Mouse (Mus musculus): ENCODE results near the gene A4galt.

Gene A4galt

DNA sequence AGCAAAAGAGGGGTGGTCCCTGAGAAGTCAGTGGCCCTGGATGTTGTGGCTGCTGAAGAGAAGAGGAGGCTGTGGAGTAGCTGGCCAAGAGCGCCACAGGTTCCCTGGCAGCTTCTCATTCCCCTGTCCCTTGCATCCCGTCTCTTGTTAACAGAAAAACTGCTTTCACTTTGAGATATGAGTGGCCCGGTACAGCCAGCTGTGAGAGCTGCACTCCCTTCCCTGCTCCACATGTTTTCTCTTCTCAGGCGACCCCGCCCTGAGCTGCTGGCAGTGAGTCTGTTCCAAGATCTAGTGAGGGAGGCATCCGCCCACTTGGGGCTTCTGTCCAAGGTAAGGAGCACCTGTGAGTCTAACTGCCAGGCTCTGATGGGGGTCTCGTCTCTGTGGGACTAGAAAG lies 16.9 kb upstream of the A4galt start:
- peak in 1 of 2 experiments; percentile 52 for DNase-seq (ENCODE audit: low spot score in 2 of 2)

DNA sequence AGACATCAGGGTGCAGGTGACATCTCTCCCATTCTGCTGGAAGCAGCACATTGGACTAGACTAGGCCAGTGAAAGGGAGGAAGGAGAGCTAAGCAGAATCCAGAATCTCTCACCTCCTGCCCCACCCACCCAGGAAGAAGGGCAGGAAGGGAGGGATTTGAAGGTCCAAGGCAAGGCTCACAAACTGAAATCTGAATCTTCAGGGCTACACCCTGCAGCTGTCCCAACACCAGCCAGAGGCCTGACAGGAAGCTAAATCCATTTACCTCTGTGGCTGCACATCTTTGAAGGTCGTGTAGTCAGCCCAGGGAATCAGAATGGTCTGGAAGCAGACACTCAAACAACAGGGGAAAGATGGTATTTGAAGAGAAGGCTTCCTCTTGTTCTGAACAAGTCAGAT lies 13.7 kb upstream of the A4galt start:
- DNase-seq (ENCODE audit: low spot score in 2 of 2) = no peak

DNA sequence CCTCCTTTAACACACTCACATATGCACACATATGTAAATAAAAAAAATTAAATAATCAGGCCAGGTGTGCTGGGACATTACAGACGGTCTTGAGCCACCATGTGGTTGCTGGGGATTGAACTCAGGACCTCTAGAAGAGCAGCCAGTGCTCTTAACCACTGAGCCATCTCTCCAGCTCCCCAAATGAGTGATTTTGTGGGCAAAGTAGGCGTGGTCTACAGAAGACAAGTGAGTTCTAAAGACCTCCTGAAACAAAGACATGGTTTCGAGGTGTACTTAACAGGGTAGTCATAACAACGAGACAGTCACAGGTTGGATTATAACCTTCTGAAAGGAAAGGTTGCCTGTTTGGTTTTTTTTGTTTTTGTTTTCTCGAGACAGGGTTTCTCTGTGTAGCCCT lies 11.8 kb upstream of the A4galt start:
- no peak for DNase-seq (ENCODE audit: low spot score in 2 of 2)

DNA sequence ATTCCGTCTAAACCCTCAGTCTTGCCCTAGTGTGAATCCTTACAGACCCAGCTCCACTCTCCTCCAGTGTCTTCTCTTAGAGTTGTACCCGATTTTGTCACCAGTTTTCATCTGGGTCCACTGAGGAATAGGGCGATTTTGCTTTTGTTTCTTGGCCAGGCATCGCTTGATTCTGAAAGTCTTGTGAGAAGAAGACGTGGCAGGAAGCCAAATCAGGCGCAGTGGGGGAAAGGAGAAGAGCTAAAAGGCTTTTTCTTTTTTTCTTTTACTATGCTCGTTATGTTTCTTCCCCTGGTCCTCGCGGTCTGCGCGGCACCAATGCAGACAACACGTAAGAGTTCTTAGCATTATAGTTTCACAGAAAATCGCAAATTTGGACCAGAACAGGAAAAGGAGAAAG lies 6.3 kb upstream of the A4galt start:
- DNase-seq (ENCODE audit: low spot score in 2 of 2) = no peak

DNA sequence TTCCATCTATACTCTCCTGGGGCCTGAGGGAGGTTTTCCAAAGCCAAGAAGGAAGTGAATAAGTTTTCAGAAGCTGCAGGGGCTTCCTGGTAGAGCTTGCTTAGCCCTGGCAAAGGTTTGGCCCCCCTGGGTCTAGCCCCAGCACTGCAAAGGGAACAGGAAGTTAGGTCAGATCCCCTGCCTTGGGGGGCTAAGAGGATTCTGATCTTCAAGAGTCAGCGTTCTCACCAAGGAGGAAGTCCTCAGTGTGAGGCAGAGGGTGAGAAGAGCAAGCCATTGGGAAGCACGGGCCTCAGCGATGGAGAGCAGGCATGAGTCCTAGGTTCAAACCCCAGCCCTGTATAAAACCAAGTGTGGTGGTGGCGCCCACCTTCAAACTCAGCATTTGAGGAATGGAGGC lies 4.9 kb upstream of the A4galt start:
- DNase-seq (ENCODE audit: low spot score in 2 of 2) = no peak

DNA sequence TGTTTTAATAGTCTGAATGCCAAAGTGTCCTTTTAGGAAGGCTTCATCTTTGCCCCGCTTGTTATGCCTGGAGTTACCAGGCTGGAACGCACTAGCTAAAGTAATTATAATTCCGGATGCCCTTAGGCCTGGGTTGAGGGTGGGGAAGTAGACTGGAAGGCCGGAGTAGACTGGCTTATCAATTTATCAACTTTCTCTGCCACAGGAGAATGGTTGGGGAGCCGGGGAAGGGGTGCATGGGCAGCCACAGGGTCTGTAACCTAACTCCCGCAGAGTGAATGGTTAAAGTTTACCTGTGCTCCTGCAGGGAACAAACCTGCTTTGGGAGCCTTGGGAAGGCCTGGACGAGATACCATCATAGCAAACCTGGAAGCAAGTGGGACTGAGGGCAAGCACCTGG lies 4.4 kb upstream of the A4galt start:
- no peak for DNase-seq (ENCODE audit: low spot score in 2 of 2)

DNA sequence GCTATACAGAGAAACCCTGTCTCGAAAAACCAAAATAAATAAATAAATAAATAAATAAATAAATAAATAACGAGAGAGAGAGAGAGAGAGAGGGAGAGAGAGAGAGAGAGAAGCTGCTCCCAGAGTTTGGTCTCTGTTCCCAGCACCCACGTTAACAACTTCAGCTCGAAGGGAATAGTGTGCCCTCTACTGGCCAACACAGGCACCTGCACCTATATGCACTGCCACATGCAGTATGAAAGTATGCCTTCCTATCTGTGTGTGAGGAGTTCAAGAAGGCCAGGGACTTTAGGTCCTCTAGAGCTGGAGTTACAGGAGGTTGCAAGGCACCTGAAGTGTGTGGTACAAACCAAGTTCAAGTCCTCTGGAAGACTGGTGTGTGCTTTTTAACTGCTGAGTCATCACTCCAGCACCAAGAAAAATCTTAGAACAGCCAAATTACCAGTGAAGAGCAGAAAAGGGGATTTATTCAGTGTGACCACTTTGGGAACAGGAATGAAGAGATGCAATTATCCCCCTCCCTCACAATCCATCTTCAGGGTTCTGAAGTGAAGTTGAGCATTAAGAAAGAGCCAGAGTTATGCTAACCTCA lies 3.7 kb upstream of the A4galt start:
- DNase-seq (ENCODE audit: low spot score in 2 of 2) = no peak

DNA sequence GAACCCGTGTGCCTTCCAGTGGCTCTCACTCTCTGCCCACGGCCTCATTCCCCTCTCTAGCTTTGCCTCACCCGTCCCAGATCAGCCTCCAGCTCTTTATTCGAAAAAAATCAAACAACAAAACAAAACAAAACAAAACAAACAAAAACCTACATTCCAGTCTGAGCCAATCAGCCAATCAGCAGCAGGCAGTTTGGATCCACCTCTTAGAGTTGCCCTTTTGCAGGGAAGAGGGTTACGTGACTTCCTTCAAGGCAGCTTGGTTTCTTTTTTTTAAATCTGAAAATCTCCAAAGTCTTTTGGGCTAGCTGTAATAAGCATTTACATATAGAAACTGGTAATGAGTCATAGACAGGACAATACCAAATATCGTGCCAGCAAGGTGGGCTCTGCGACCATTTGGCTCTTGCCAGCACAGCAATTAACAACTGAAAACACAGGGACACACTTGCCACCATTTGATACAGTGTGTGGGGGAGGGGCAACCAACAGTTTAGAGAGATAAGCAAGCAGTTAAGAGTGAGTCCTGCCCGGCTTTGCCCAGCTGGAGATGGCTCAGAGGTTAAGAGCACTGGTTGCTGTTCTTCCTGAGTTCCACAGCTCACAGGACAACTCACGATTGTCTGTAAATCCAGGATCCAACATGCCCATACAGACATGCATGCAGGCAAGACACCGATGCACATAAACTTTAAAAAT lies 2.9 kb upstream of the A4galt start:
- DNase-seq (ENCODE audit: low spot score in 2 of 2) = no peak

DNA sequence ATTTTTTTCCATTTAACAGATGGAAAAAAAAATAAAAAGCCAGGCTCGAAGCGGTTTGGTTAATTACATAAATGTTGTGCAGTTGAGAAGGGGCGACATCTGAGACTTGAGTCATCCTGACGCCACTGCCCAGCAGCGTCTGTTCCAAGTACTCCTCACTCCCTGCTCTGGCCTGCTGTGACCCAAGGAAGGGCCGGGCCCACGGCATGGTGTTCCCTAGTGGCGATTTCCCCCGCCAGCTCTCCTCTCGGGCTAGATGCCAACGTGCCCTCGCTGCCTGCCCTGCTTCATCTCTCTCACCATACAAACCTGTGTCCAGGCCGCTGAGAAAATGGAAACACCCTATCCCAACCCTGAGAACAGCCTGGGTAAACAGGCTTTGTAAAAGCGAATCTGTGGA lies 486 bp upstream of the A4galt start:
- DNase-seq (ENCODE audit: low spot score in 2 of 2) = peak in 1 of 2 experiments; percentile 51

DNA sequence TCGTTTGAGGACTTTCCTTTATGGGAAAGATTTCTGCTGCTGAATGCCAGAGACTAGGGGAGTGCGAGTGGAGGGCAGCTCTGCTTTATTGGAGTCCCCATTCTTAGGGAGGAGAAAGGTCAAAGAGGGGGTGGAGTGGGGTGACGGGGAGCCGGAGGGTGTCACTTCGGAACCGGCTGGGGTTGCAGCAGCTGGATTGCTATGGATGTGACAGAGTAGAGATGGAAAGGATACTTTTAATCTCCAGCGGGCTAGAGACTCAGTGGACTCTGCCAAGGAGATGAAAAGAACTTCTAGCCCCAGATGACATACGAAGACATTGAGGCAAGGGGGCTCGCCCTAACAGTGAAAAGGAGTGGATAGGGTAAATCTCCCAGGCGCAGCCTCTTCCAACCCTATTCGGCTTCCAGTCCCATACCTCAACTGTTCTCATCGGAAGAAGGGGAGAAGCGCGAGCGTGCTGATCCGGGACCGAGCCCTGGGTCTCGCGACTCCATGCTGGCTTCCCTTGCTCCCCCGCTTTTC lies 861 bp downstream of the A4galt start:
- no peak for DNase-seq (ENCODE audit: low spot score in 2 of 2)

DNA sequence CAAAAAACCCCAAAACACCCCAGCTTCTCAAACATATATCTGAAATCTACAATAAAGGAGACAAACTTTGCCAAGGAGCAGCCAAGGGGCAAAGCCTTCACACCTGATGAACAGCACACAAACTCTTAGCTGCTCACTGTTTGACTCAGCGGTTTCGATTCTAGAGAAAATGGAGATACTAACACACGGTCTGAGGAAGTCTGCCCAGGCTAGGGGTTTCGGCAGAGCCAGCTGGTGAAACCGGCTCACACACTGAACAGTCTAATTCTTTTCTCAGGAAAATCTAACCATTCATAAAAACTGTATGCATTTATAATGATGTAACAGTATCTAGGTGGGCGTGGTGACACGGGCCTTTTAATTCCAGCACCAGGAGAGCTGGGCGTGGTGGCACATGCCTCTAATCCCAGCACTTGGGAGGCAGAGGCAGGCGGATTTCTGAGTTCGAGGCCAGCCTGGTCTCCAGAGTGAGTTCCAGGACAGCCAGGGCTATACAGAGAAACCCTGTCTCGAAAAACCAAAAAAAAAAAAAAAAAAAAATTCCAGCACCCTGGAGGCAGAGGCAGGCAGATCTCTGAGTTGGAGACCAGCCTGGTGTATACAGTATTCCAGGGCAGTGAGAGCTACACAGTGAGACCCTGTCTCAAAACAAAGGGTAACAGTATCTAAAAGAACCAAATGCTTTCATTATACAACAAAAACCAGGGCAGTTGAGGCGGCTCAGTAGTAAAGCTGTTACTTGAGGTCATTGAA lies 1.9 kb downstream of the A4galt start:
- no peak for DNase-seq (ENCODE audit: low spot score in 2 of 2)

DNA sequence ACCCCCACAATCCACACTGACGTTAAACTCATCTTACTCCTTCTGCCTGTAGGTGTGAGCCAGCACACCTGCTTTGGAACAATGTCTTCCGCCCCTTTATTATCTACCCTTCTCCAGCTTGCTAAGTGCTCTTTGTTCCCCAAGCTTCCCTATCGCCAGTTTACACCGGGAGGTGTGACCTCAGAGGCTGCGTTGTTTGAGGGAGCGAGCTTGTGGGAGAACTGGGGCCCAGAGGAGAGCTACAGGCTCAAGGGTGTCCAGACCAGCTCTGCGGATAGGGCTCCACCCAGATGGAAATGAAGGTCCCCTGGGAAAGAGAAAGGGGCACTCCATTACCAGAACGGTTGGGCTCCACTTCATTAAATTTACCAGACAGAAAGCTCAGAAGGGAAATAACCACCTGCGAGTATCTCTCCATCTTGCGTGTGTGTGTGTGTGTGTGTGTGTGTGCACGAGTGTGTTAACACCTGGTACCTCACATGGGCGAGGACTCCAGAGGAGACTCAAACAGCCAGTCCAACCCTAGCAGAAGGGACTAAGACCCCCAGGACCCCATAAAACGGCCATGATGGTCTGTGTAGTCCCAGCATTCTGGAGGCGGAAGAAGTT lies 3.2 kb downstream of the A4galt start:
- DNase-seq (ENCODE audit: low spot score in 2 of 2) = no peak

DNA sequence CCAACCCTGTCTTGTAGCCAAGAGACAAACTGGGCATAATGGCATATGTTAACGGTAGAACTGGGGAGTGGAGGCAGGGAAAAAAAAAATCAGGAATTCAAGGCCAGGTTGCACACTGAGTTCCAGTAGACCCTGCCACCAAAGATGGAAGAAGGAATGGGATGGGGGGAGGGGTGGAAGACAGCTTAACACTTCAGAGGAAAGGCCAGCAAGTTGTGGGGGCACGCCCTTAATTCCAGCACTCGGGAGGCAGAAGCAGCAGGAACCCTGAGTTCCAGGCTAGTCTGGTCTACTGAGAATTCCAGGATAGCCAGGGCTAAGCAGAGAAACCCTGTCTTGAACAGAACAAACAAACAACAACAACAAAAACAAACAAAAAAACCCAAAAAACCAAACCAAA lies 7.2 kb downstream of the A4galt start:
- no peak for DNase-seq (ENCODE audit: low spot score in 2 of 2)

DNA sequence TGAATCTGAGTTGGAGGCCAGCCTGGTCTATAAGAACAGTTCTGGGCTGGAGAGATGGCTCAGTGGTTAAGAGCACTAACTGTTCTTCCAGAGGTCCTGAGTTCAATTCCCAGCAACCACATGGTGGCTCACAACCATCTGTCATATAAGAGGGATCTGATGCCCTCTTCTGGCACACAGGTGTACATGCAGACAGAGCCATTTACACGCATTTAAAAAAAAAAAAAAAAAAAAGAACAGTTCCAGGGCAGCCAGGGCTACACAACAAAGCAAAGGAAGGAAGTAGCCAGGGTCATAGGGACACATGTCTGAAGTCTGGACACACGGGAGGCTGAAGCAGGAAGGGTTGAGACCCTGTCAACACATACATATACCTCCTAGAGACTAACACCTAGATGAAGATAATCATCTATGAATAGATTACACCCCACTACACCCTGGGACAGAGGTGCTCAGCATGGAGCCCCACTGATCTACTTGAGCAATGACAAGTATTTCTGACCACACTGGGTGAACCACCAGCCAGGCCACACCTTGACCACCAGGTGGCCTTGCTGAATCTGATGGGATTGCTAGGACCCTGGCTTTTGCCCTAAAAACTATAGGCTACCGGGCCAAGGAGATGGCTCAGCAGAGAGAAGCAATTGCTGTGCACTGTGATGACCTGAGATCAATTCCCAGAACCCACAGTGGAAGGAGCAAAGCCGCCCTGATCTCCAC lies 9.5 kb downstream of the A4galt start:
- no peak for DNase-seq (ENCODE audit: low spot score in 2 of 2)

DNA sequence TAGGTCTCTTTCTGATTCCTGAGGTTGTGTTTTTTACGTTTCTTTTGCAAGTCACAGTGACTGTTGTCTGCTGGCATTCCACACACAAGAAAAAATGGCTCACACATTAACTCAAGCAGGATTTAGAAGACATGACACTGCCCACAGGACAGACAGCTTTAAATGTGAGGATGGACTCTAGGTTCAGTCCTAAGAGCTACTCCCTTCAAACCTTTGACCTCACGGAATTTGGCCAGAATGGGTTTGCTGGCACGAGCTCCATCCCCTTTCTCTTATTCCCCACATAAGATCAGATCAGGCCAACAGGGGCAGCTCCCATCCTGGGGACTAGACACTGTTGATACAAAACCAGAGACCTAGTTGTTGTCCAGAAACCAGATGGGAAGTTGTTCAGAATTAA lies 10.1 kb downstream of the A4galt start:
- DNase-seq (ENCODE audit: low spot score in 2 of 2) = no peak

DNA sequence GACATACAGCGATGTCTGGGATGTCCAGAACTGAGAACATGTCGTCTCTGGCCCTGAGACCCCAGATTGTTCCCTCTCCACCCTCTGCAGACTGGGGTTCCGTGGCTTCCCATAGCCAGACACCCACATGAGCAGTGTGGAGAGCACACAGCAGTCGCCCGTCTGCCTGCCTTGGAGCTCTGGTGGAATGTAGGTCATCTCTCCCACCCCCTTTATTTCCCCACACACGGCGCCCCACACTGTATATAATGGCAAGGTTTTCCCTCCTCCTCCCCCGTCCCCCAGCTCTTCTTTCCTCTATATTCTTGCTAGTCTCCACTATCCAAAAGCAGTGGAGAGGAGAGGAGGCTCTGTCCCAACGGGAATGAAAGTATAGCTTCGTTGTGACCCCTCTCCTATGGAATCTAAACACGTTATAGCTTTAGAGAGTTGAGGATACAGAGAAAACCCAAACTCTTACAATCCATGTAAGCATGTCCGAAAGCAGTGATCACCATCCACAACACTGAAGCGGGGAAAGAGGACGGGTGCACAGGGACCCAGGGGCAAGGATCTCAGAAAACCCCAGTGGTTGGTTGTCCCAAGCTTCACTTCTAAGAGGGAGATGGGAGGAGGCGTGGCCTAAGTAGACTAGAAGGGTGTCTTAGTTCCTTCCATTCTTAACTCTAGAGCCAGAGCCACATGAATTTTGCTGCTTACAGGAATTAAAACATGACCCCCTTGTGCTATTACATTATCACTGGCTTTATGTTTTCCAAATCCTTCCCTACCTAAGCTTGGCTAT lies 13.9 kb downstream of the A4galt start:
- DNase-seq (ENCODE audit: low spot score in 2 of 2) = no peak

DNA sequence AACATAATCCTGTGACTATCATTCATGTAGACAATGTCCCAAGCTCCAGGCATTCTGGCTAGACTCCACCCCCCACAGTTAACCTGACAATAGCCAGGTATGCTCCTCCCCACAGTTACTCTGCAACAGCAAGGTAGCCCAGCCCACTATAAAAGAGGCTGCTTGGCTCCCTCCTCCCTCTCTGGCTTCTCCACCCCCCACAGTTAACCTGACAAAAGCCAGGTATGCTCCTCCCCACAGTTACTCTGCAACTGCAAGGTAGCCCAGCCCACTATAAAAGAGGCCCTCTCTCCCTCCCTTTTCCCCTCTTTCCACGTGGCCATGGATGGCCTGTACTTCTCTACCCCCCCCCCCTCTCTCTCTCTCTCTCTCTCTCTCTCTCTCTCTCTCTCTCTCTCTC lies 14.8 kb downstream of the A4galt start:
- no peak for DNase-seq (ENCODE audit: low spot score in 2 of 2)

DNA sequence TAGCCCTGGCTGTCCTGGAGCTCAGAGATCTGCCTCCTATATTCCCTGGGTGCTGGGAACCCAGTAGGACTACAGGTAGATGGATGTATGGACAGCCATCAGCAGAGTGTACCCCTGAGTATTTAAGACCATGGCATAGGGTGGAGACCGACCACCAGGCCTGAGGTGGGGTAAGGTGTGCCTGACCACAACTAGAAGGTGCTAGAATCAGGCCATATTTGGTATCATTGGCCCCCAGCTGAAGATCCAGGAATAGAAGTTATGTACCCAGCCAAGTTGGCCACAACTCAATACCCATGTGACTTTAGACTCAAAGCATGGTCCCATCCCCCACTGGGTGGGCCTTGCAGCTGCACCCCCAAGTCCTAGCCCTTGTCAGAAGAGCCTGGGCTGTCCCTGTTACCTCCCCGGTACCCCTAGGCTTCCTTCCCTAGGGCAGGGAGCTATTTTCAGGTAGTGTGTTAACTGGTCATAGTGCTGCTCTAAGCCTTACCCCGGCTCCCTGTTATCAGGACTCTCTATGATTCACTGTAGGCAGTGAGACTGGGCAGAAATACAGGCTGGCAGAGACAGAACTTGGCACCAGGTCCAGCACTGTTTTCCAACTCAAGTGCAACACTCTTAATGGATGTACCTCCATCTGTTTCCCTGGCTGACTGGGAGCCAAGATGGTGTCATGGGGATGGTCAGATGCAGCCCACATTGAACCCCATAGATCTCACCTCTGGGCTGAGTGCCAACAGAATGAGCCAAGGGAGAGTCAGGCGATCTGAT lies 18.2 kb downstream of the A4galt start:
- DNase-seq (ENCODE audit: low spot score in 2 of 2) = peak in 1 of 2 experiments; percentile 75

DNA sequence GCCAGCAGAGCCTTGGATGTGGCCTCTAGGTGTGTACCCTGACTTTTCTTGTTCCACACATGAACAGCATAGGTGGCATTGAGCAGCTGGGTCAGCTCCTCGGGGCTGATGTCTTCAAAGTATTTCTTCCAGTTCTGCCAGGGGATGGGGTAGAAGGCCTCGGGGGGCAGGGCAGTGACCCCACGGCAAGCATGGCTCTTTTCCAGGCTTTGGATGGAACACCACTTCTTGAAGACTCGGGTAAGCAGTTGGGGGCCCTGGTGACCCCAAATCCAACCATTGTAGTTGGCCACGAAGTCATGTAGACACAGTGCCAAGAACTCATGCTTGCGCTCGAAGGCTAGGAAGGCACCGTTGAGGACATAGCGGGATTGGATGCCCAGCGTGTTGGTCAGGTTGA lies 24.0 kb downstream of the A4galt start:
- DNase-seq (ENCODE audit: low spot score in 2 of 2) = no peak

DNA sequence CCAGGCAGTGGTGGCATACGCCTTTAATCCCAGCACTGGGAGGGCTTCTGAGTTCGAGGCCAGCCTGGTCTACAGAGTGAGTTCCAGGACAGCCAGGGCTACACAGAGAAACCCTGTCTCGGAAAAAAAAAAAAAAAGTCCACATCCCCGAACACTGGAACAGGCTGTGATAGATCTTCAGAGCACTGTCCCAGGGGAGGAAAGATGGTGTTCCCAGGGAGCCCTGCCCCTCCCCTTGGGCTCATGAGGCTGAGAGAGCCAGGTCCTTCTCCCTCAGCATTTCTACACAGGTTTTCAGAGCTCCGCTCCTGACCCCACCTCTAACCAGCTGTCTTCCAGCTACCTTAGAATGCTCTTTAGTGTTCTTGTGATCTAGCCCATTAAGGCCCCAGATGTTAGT lies 24.7 kb downstream of the A4galt start:
- DNase-seq (ENCODE audit: low spot score in 2 of 2) = no peak

Measured in urinary bladder, postnatal 36 days (tissue).